Mouse (Mus musculus): ENCODE results near the gene Acadl. TPM values are rescaled to one million over a fixed set of nuclear protein-coding genes. Genes with fewer than 3 reads are reported as not detected.
A peak's percentile ranks its signal among the peaks of the same experiment; 100 is the strongest.

Gene Acadl
- polyA plus RNA-seq, 1 experiment, result 141 TPM

DNA sequence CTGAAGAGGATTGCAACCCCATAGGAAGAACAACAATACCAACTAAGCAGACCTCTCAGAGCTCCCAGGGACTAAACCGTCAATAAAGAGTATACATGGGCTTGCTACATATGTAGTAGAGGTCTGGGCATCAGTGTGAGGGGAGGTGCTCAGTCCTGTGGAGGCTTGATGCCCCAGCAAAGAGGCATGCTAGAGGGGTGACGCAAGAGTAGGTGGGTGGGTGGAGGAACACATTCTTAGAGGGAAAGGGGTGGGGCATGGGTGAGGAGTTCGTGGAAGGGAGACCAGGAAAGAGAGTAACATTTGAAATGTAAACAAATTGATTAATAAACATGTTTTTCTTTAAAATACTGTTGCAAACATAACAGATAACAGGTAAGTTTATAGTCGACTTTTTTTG, 82.0 kb downstream of the Acadl start:
- no peaks in the 10 kb centered on the region for H3K27me3 ChIP-seq (ENCODE audit: control insufficient read depth, insufficient read depth, insufficient read length)
- no peaks in the 10 kb centered on the region for H3K36me3 ChIP-seq (ENCODE audit: control insufficient read depth, insufficient read depth)
- H3K79me2 ChIP-seq (ENCODE audit: control insufficient read depth, insufficient read depth), result no peaks in the 10 kb centered on the region
- no peak overlapping the region for H3K4me3 ChIP-seq
- H3K4me2 ChIP-seq (ENCODE audit: low read depth), result no peak overlapping the region
- H3ac ChIP-seq (ENCODE audit: control insufficient read depth, insufficient read length), result no peak overlapping the region
- no peak for TF ChIP-seq TCF12 (IDR thresholded peaks at IDR 0.05; ENCODE audit: insufficient read depth, poor library complexity, severe bottlenecking)
- TF ChIP-seq MYOD1 (IDR thresholded peaks at IDR 0.05; ENCODE audit: control insufficient read depth in 1 of 3, insufficient read length in 2 of 3, low read depth in 2 of 3), result peak in 1 of 3 experiments; percentile 10

Other genes starting within 250 kb of the Acadl start
- 7.6 TPM for gene Rpe, start 162.4 kb downstream of the Acadl start, polyA plus RNA-seq (2012; fragmentation: generic; extraction: Trizol)
- 4.4 TPM for gene Kansl1l, start 45.7 kb downstream of the Acadl start, polyA plus RNA-seq (2012; fragmentation: generic; extraction: Trizol)
- 2,129 TPM for gene Myl1, start 82.1 kb upstream of the Acadl start, polyA plus RNA-seq (2012; fragmentation: generic; extraction: Trizol)
- gene Lancl1, start 175.6 kb upstream of the Acadl start, polyA plus RNA-seq (2012; fragmentation: generic; extraction: Trizol), result 58.6 TPM

Measured in myocyte (in vitro differentiated cells).